Mouse (Mus musculus) adrenal gland (tissue): Measurements from ENCODE around the gene Tusc2.
"Not testable (repeated sequence)": the region's sequence is repeated elsewhere in the genome, so short reads cannot be mapped to it uniquely, and the experiment has no call there.

Source experiments
- intact Hi-C: fragments of 180-260 bp; cut with DNase I; formaldehyde crosslinking; loops from one replicate; pipeline ENCODE4 v1.15.1; 2025

Gene Tusc2

DNA sequence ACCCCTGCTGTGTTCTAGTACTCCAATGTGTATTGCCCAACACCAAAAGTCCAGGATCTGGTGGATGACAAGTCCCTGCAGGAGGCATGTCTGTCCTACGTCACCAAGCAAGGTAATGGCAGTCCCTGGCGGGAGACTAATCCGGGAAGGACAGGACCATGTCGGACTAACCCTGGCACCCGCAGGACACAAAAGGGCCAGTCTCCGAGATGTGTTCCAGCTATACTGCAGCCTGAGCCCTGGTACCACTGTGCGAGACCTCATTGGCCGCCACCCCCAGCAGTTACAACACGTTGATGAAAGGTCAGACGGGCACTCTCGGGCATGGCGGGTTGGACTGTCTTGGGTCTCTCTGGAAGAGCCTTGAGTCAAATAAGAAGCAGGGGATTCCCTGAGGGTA lies 18.3 kb upstream of the Tusc2 start:
- intact Hi-C loops = no loop called here

GRCm38 (mm10) chr9:107545199-107545598 lies 17.9 kb upstream of the Tusc2 start:
- intact Hi-C loops = no loop called here

- intact Hi-C loops = no loop called here
Measured at GRCm38 (mm10) chr9:107545602-107546001, 17.5 kb upstream of the Tusc2 start.

GRCm38 (mm10) chr9:107547026-107547425 lies 16.0 kb upstream of the Tusc2 start, which contains the start of gene Zmynd10:
Gene Zmynd10 (plus strand): TSS chr9:107547298.
- intact Hi-C loops = no loop called here

GRCm38 (mm10) chr9:107547957-107548356 lies 15.1 kb upstream of the Tusc2 start:
- intact Hi-C loops = no loop called here

GRCm38 (mm10) chr9:107548820-107549219 lies 14.2 kb upstream of the Tusc2 start:
- intact Hi-C loops = no loop called here

GRCm38 (mm10) chr9:107549297-107550074 lies 13.6 kb upstream of the Tusc2 start:
- intact Hi-C loops = no loop called here

DNA sequence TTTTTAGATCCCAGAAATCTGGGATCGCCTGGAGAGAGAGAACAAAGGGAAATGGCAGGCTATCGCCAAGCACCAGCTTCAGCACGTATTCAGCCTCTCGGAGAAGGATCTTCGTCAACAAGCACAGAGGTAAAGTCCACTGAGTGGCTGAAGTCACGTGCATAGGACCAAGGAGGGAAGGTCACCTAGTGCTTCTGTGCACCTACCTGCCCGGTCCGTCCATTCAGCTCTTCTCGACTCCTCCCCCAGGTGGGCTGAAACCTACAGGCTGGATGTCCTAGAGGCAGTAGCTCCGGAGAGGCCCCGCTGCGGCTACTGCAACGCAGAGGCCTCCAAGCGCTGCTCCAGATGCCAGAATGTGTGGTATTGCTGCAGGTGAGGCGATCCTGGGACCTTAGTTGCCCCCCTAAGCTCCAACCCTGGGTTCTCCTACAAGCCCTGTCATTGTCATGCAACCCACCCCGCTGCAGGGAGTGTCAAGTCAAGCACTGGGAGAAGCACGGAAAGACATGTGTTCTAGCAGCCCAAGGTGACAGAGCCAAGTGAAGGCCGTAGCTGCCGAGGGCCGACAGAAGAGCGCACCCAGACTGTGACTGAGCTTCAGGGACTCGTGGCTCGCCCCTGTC lies 12.5 kb upstream of the Tusc2 start:
- intact Hi-C loops = no loop called here

GRCm38 (mm10) chr9:107551117-107551889 lies 11.8 kb upstream of the Tusc2 start, which contains the start of gene Rassf1:
Gene Rassf1 (plus strand): TSS chr9:107551555.
- intact Hi-C loops = no loop called here

- intact Hi-C loops = no loop called here
Measured at GRCm38 (mm10) chr9:107551890-107552355, 11.1 kb upstream of the Tusc2 start.

GRCm38 (mm10) chr9:107552690-107553393 lies 10.2 kb upstream of the Tusc2 start:
- intact Hi-C loops = no loop called here

GRCm38 (mm10) chr9:107553541-107554318 lies 9.3 kb upstream of the Tusc2 start:
- intact Hi-C loops = no loop called here

- intact Hi-C loops = no loop called here
Measured at GRCm38 (mm10) chr9:107554319-107554825, 8.7 kb upstream of the Tusc2 start.

- intact Hi-C loops = no loop called here
Measured at GRCm38 (mm10) chr9:107555031-107555457, 8.0 kb upstream of the Tusc2 start.

DNA sequence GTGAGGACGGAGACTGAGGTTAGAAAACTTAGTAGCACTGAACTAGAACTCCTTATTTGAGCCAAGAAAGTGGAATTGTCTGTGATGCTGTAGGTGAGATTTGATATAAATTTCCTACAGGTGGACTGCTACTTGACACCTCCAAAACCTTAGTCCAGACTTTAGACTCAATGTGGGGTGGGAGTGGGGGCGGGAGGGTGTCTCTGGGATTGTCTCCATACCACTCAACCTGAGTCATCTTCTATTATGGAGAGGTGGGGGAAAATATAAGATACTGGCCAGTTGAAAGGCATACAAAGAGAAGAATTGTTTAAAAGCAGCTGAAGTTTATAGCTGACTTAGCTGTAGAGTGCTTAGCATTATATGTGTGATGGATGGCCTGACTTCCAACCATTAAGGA lies 7.4 kb upstream of the Tusc2 start:
- intact Hi-C loops = no loop called here

GRCm38 (mm10) chr9:107556346-107556745 lies 6.7 kb upstream of the Tusc2 start:
- intact Hi-C loops = no loop called here

GRCm38 (mm10) chr9:107565556-107565955 lies 2.5 kb downstream of the Tusc2 start:
- intact Hi-C loops = not testable (repeated sequence)

GRCm38 (mm10) chr9:107566041-107566709 lies 3.1 kb downstream of the Tusc2 start:
- intact Hi-C loops = no loop called here

GRCm38 (mm10) chr9:107566855-107567254 lies 3.8 kb downstream of the Tusc2 start:
- intact Hi-C loops = no loop called here
